Mouse (Mus musculus) midbrain, postnatal 0 days (tissue): ENCODE measurements around the gene Ogdhl. TPM values are rescaled to one million over a fixed set of nuclear protein-coding genes. Genes with fewer than 3 reads are reported as not detected.

Experiments used
- ATAC-seq: fragments of 200-750 bp; cut with Nextera tagmentation; 2 replicates; pipeline ENCODE4 v1.8.0; 2017; ENCODE audit warnings: moderate number of reproducible peaks, mild to moderate bottlenecking, moderate TSS enrichment, moderate library complexity; ENCODE audit not compliant: low FRiP score
- DNase-seq: peaks from one replicate; pipeline ENCODE4 v3.0.0-alpha.2; 2015; ENCODE audit warnings: low spot score
- H3K27ac ChIP-seq: fragments of 300-500 bp; sonication (generic); 2 replicates; pipeline ENCODE4 v1.5.1; 2014; ENCODE audit warnings: low read depth, mild to moderate bottlenecking, low read length, mixed read lengths
- H3K27me3 ChIP-seq: fragments of 300-500 bp; sonication (generic); 2 replicates; pipeline ENCODE4 v1.6.1; 2014; ENCODE audit warnings: low read length, control low read depth, mixed read lengths; ENCODE audit not compliant: insufficient read depth
- H3K36me3 ChIP-seq: fragments of 300-500 bp; sonication (generic); 2 replicates; pipeline ENCODE4 v1.6.1; 2014; ENCODE audit warnings: low read length, control low read depth, mixed read lengths; ENCODE audit not compliant: insufficient read depth
- H3K4me1 ChIP-seq: fragments of 300-500 bp; sonication (generic); 2 replicates; pipeline ENCODE4 v1.6.1; 2014; ENCODE audit warnings: mild to moderate bottlenecking, control low read depth, antibody characterized with exemption, low read length, mixed read lengths; ENCODE audit not compliant: insufficient read depth
- H3K4me2 ChIP-seq: fragments of 300-500 bp; sonication (generic); 2 replicates; pipeline ENCODE4 v1.6.1; 2014; ENCODE audit warnings: low read depth, mild to moderate bottlenecking, low read length, mixed read lengths; ENCODE audit not compliant: poor library complexity, severe bottlenecking
- H3K4me3 ChIP-seq: fragments of 300-500 bp; sonication (generic); 2 replicates; pipeline ENCODE4 v1.5.1; 2014; ENCODE audit warnings: low read depth, mild to moderate bottlenecking, low read length, moderate library complexity
- H3K9ac ChIP-seq: fragments of 300-500 bp; sonication (generic); replicated peaks from 2 replicates; pipeline ENCODE4 v1.6.1; 2014; ENCODE audit warnings: mild to moderate bottlenecking, low read length, moderate library complexity, mixed read lengths; ENCODE audit not compliant: poor library complexity, severe bottlenecking
- H3K9me3 ChIP-seq: fragments of 300-500 bp; sonication (generic); 2 replicates; pipeline ENCODE4 v1.6.1; 2016; ENCODE audit warnings: low read length, control low read depth
- CTCF ChIP-seq: IDR thresholded peaks from 2 replicates; pipeline ENCODE4 v1.5.1; 2016; ENCODE audit warnings: antibody characterized with exemption, mild to moderate bottlenecking
- WGBS: fragments of 180-500 bp; shearing (Covaris S2); extraction: QIAGEN DNeasy Blood & Tissue Kit; methylation state at CpG from one replicate; pipeline ENCODE4 v1.1.7; 2014; 5-methylcytosine and 5-hydroxymethylcytosine counted together
- polyA plus RNA-seq: library from polyadenylated mRNA; unstranded; fragments of >200 nt; fragmentation: Nextera tagmentation; extraction: Ambion mirVana; gene quantifications from 2 replicates; pipeline ENCODE4 v1.2.1, GENCODE M21; 2015
- total RNA-seq: library from RNA; depleted of rRNA; stranded (reverse); fragments of >200 nt; gene quantifications from 2 replicates; pipeline ENCODE4 v1.2.3, GENCODE M21; 2014; rRNA removed

The Ogdhl gene
- total and polyA plus RNA-seq, 2 experiments from 2014 or later, result 25.8 to 36.4 TPM

DNA sequence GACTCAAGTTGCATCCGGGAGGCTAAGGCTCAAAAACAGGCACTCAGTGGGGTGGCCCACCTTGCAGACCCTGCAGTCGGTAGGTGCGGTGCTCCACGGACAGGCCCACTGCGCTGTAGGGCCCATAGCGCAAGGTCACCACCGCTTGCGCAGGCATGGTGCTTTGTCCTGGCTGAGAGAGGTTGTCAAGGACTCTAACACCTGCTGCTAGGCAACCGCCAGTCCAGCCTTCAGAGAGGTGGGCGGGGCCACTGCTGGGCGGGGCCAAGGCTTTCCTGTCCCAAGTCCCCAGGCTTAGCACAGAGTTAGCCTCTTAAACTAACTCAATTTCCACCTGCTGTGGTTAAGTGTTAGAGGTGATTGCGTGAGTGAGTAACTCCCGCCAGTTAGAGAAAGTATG lies 66.4 kb downstream of the Ogdhl start, which contains the start of gene 1700024G13Rik:
TSS of gene 1700024G13Rik (minus strand) at position 196 of the 400 bp plus-strand sequence.
- H3K27ac ChIP-seq, result no peak within 1 kb of the TSS
- 0 out of 2 replicates have a peak, but pooled peaks cover 4% of the 10 kb centered on the region for H3K4me1 ChIP-seq
- peak; percentile 70; the same call in 1 of the 2 replicates for ATAC-seq
- no peak for TF ChIP-seq CTCF
- DNase-seq, result peak; percentile 61
- H3K27me3 ChIP-seq, result no peaks in the 10 kb centered on the region
- no peaks in the 10 kb centered on the region for H3K9me3 ChIP-seq
- no peak within 1 kb of the TSS for H3K9ac ChIP-seq
- WGBS, result 3% methylated on average over 13 of the region's 13 CpGs
- H3K36me3 ChIP-seq, result no peaks in the 10 kb centered on the region
- H3K4me2 ChIP-seq, result peak within 1 kb of the TSS; percentile 13; the same call in 1 of the 2 replicates
- H3K4me3 ChIP-seq, result no peak within 1 kb of the TSS

Other genes with a start within 250 kb of the Ogdhl start
- 22.6 and 28.2 TPM in 2 replicates for gene Oxnad1, start 236.6 kb upstream of the Ogdhl start, total RNA-seq
- gene Oxnad1, start 236.6 kb upstream of the Ogdhl start, polyA plus RNA-seq, result 17.8 and 20.0 TPM in 2 replicates
- 45.7 and 52.2 TPM in 2 replicates for gene Dph3, start 236.3 kb upstream of the Ogdhl start, total RNA-seq
- 71.1 and 76.0 TPM in 2 replicates for gene Dph3, start 236.3 kb upstream of the Ogdhl start, polyA plus RNA-seq
- not detected in 2 replicates for gene Msmb, start 180.0 kb upstream of the Ogdhl start, total RNA-seq
- gene Msmb, start 180.0 kb upstream of the Ogdhl start, polyA plus RNA-seq, result not detected in 2 replicates
- 117 and 151 TPM in 2 replicates for gene Ncoa4, start 162.2 kb upstream of the Ogdhl start, total RNA-seq
- 80.1 and 83.4 TPM in 2 replicates for gene Ncoa4, start 162.2 kb upstream of the Ogdhl start, polyA plus RNA-seq
- gene Timm23, start 120.1 kb upstream of the Ogdhl start, total RNA-seq, result 107 and 113 TPM in 2 replicates
- 242 and 251 TPM in 2 replicates for gene Timm23, start 120.1 kb upstream of the Ogdhl start, polyA plus RNA-seq
- gene Parg, start 120.1 kb upstream of the Ogdhl start, total RNA-seq, result 40.7 and 45.9 TPM in 2 replicates
- gene Parg, start 120.1 kb upstream of the Ogdhl start, polyA plus RNA-seq, result 24.7 and 25.7 TPM in 2 replicates
- gene 1700024G13Rik, start 66.4 kb downstream of the Ogdhl start, total RNA-seq, result 1.8 TPM in 1 of 2 replicates, not detected in the other
- 0.67 and 0.68 TPM in 2 replicates for gene 1700024G13Rik, start 66.4 kb downstream of the Ogdhl start, polyA plus RNA-seq
- 4.1 and 7.5 TPM in 2 replicates for gene Slc18a3, start 142.8 kb downstream of the Ogdhl start, total RNA-seq
- gene Slc18a3, start 142.8 kb downstream of the Ogdhl start, polyA plus RNA-seq, result 3.9 and 5.5 TPM in 2 replicates
- gene Chat, start 144.0 kb downstream of the Ogdhl start, total RNA-seq, result 0.42 and 0.93 TPM in 2 replicates
- 0.22 and 0.36 TPM in 2 replicates for gene Chat, start 144.0 kb downstream of the Ogdhl start, polyA plus RNA-seq
- gene Ercc6, start 191.5 kb downstream of the Ogdhl start, total RNA-seq, result 9.9 and 17.6 TPM in 2 replicates
- gene Ercc6, start 191.5 kb downstream of the Ogdhl start, polyA plus RNA-seq, result 16.8 and 18.5 TPM in 2 replicates